Mouse (Mus musculus) lung, postnatal 0 days (tissue): Measurements from ENCODE around the gene Tnfsfm13.

Experiments used
- CTCF ChIP-seq: IDR thresholded peaks from 2 replicates; pipeline ENCODE4 v1.5.1; 2016; ENCODE audit warnings: antibody characterized with exemption, mild to moderate bottlenecking
- EP300 ChIP-seq: IDR thresholded peaks from 2 replicates; pipeline ENCODE4 v1.6.1; 2016; ENCODE audit warnings: antibody characterized with exemption, mild to moderate bottlenecking, control low read depth

- TF ChIP-seq CTCF: peak; percentile 72
- no peak for TF ChIP-seq EP300
Measured at GRCm38 (mm10) chr11:69729063-69729462, 33.2 kb upstream of the Tnfsfm13 start.
